Mouse (Mus musculus): Measurements from ENCODE around the gene Tipin. TPM values are rescaled to one million over a fixed set of nuclear protein-coding genes. Genes with fewer than 3 reads are reported as not detected.
"Not testable (repeated sequence)": the region's sequence is repeated elsewhere in the genome, so short reads cannot be mapped to it uniquely, and the experiment has no call there.

The Tipin gene
- polyA plus RNA-seq, 1 experiment from 2014 or later, result 162 TPM

- no peak overlapping the region for H3K4me3 ChIP-seq (replicated peaks; ENCODE audit: low read length)
- WGBS, result 36% methylated on average over 1 of the region's 1 CpGs
- no peak overlapping the region for H3K4me2 ChIP-seq (ENCODE audit: low read depth, low read length)
- H3K9ac ChIP-seq (ENCODE audit: low read length), result no peak overlapping the region
- ATAC-seq (ENCODE audit: insufficient read depth, low FRiP score), result no peak
- no peaks in the 10 kb centered on the region for H3K36me3 ChIP-seq (ENCODE audit: control insufficient read depth, insufficient read depth, low read length)
- H3K27ac ChIP-seq (ENCODE audit: low read length), result no peak overlapping the region
- no peaks in the 10 kb centered on the region for H3K4me1 ChIP-seq (ENCODE audit: control insufficient read depth, insufficient read depth, low read length)
- no peaks in the 10 kb centered on the region for H3K27me3 ChIP-seq (ENCODE audit: control insufficient read depth, insufficient read depth, low read length)
- no peaks in the 10 kb centered on the region for H3K9me3 ChIP-seq (replicated peaks; ENCODE audit: control insufficient read depth, low read length)
Measured at GRCm38 (mm10) chr9:64264813-64265212, 16.6 kb upstream of the Tipin start.

- H3K9ac ChIP-seq (ENCODE audit: low read length), result no peak overlapping the region
- H3K4me2 ChIP-seq (ENCODE audit: low read depth, low read length), result no peak overlapping the region
- H3K4me1 ChIP-seq (ENCODE audit: control insufficient read depth, insufficient read depth, low read length), result no peaks in the 10 kb centered on the region
- H3K36me3 ChIP-seq (ENCODE audit: control insufficient read depth, insufficient read depth, low read length), result no peaks in the 10 kb centered on the region
- 72% methylated on average over 1 of the region's 1 CpGs for WGBS
- no peak overlapping the region for H3K4me3 ChIP-seq (replicated peaks; ENCODE audit: low read length)
- H3K27ac ChIP-seq (ENCODE audit: low read length), result no peak overlapping the region
- H3K9me3 ChIP-seq (replicated peaks; ENCODE audit: control insufficient read depth, low read length), result no peaks in the 10 kb centered on the region
- no peaks in the 10 kb centered on the region for H3K27me3 ChIP-seq (ENCODE audit: control insufficient read depth, insufficient read depth, low read length)
- ATAC-seq (ENCODE audit: insufficient read depth, low FRiP score), result no peak
Measured at GRCm38 (mm10) chr9:64267231-64267630, 14.2 kb upstream of the Tipin start.

- no peaks in the 10 kb centered on the region for H3K4me1 ChIP-seq (ENCODE audit: control insufficient read depth, insufficient read depth, low read length)
- H3K27ac ChIP-seq (ENCODE audit: low read length), result no peak overlapping the region
- no peak overlapping the region for H3K9ac ChIP-seq (ENCODE audit: low read length)
- no peak overlapping the region for H3K4me3 ChIP-seq (replicated peaks; ENCODE audit: low read length)
- no peaks in the 10 kb centered on the region for H3K36me3 ChIP-seq (ENCODE audit: control insufficient read depth, insufficient read depth, low read length)
- no peak for ATAC-seq (ENCODE audit: insufficient read depth, low FRiP score)
- H3K4me2 ChIP-seq (ENCODE audit: low read depth, low read length), result no peak overlapping the region
- H3K27me3 ChIP-seq (ENCODE audit: control insufficient read depth, insufficient read depth, low read length), result no peaks in the 10 kb centered on the region
- no peaks in the 10 kb centered on the region for H3K9me3 ChIP-seq (replicated peaks; ENCODE audit: control insufficient read depth, low read length)
- WGBS, result 74% methylated on average over 10 of the region's 10 CpGs
Measured at GRCm38 (mm10) chr9:64268196-64268595, 13.2 kb upstream of the Tipin start.

GRCm38 (mm10) chr9:64268836-64269235, 12.5 kb upstream of the Tipin start:
- H3K36me3 ChIP-seq (ENCODE audit: control insufficient read depth, insufficient read depth, low read length); H3K27me3 ChIP-seq (ENCODE audit: control insufficient read depth, insufficient read depth, low read length); H3K9ac ChIP-seq (ENCODE audit: low read length); ATAC-seq (ENCODE audit: insufficient read depth, low FRiP score); H3K4me2 ChIP-seq (ENCODE audit: low read depth, low read length); H3K9me3 ChIP-seq (replicated peaks; ENCODE audit: control insufficient read depth, low read length); H3K4me1 ChIP-seq (ENCODE audit: control insufficient read depth, insufficient read depth, low read length); H3K27ac ChIP-seq (ENCODE audit: low read length); H3K4me3 ChIP-seq (replicated peaks; ENCODE audit: low read length): not testable (repeated sequence)
- WGBS, result 96% methylated on average over 8 of the region's 8 CpGs

GRCm38 (mm10) chr9:64271249-64271648, 10.1 kb upstream of the Tipin start:
- Histone ChIP-seq H3K9me3 (replicated peaks; ENCODE audit: control insufficient read depth, low read length) (no peaks in the 10 kb centered on the region), H3K9ac (ENCODE audit: low read length) (no peak overlapping the region), H3K36me3 (ENCODE audit: control insufficient read depth, insufficient read depth, low read length) (no peaks in the 10 kb centered on the region), H3K27ac (ENCODE audit: low read length) (no peak overlapping the region), H3K4me3 (replicated peaks; ENCODE audit: low read length) (no peak overlapping the region), H3K4me2 (ENCODE audit: low read depth, low read length) (no peak overlapping the region), H3K27me3 (ENCODE audit: control insufficient read depth, insufficient read depth, low read length) (no peaks in the 10 kb centered on the region), H3K4me1 (ENCODE audit: control insufficient read depth, insufficient read depth, low read length) (no peaks in the 10 kb centered on the region)
- no peak for ATAC-seq (ENCODE audit: insufficient read depth, low FRiP score)
- 55% methylated on average over 3 of the region's 3 CpGs for WGBS

GRCm38 (mm10) chr9:64272611-64273010, 8.8 kb upstream of the Tipin start:
- H3K4me3 ChIP-seq (replicated peaks; ENCODE audit: low read length), result no peak overlapping the region
- WGBS, result 38% methylated on average over 7 of the region's 7 CpGs
- no peak overlapping the region for H3K4me2 ChIP-seq (ENCODE audit: low read depth, low read length)
- H3K27me3 ChIP-seq (ENCODE audit: control insufficient read depth, insufficient read depth, low read length), result no peaks in the 10 kb centered on the region
- no peak overlapping the region for H3K27ac ChIP-seq (ENCODE audit: low read length)
- no peak for ATAC-seq (ENCODE audit: insufficient read depth, low FRiP score)
- no peaks in the 10 kb centered on the region for H3K36me3 ChIP-seq (ENCODE audit: control insufficient read depth, insufficient read depth, low read length)
- H3K9ac ChIP-seq (ENCODE audit: low read length), result no peak overlapping the region
- H3K4me1 ChIP-seq (ENCODE audit: control insufficient read depth, insufficient read depth, low read length), result no peaks in the 10 kb centered on the region
- no peaks in the 10 kb centered on the region for H3K9me3 ChIP-seq (replicated peaks; ENCODE audit: control insufficient read depth, low read length)

GRCm38 (mm10) chr9:64273757-64274156, 7.6 kb upstream of the Tipin start:
- Histone ChIP-seq H3K27me3 (ENCODE audit: control insufficient read depth, insufficient read depth, low read length) (no peaks in the 10 kb centered on the region), H3K9me3 (replicated peaks; ENCODE audit: control insufficient read depth, low read length) (no peaks in the 10 kb centered on the region), H3K4me1 (ENCODE audit: control insufficient read depth, insufficient read depth, low read length) (no peaks in the 10 kb centered on the region), H3K4me2 (ENCODE audit: low read depth, low read length) (no peak overlapping the region), H3K36me3 (ENCODE audit: control insufficient read depth, insufficient read depth, low read length) (no peaks in the 10 kb centered on the region), H3K4me3 (replicated peaks; ENCODE audit: low read length) (no peak overlapping the region), H3K27ac (ENCODE audit: low read length) (no peak overlapping the region), H3K9ac (ENCODE audit: low read length) (no peak overlapping the region)
- 74% methylated on average over 4 of the region's 4 CpGs for WGBS
- no peak for ATAC-seq (ENCODE audit: insufficient read depth, low FRiP score)

GRCm38 (mm10) chr9:64274291-64274690, 7.1 kb upstream of the Tipin start:
- no peaks in the 10 kb centered on the region for H3K4me1 ChIP-seq (ENCODE audit: control insufficient read depth, insufficient read depth, low read length)
- no peak for ATAC-seq (ENCODE audit: insufficient read depth, low FRiP score)
- 78% methylated on average over 4 of the region's 4 CpGs for WGBS

GRCm38 (mm10) chr9:64274919-64275318, 6.5 kb upstream of the Tipin start:
- WGBS, result 71% methylated on average over 1 of the region's 1 CpGs
- H3K4me1 ChIP-seq (ENCODE audit: control insufficient read depth, insufficient read depth, low read length), result no peaks in the 10 kb centered on the region
- ATAC-seq (ENCODE audit: insufficient read depth, low FRiP score), result no peak

More at GRCm38 (mm10) chr9:64274291-64274690, 7.1 kb upstream of the Tipin start:
- Histone ChIP-seq H3K9me3 (replicated peaks; ENCODE audit: control insufficient read depth, low read length) (no peaks in the 10 kb centered on the region), H3K9ac (ENCODE audit: low read length) (no peak overlapping the region), H3K4me3 (replicated peaks; ENCODE audit: low read length) (no peak overlapping the region), H3K4me2 (ENCODE audit: low read depth, low read length) (no peak overlapping the region), H3K27ac (ENCODE audit: low read length) (no peak overlapping the region), H3K27me3 (ENCODE audit: control insufficient read depth, insufficient read depth, low read length) (no peaks in the 10 kb centered on the region), H3K36me3 (ENCODE audit: control insufficient read depth, insufficient read depth, low read length) (no peaks in the 10 kb centered on the region)

GRCm38 (mm10) chr9:64277706-64278105, 3.7 kb upstream of the Tipin start:
- H3K27ac ChIP-seq (ENCODE audit: low read length), result no peak overlapping the region
- no peak overlapping the region for H3K9ac ChIP-seq (ENCODE audit: low read length)
- H3K4me1 ChIP-seq (ENCODE audit: control insufficient read depth, insufficient read depth, low read length), result peaks cover 7% of the 10 kb centered on the region; the same call in 1 of the 2 replicates
- H3K4me3 ChIP-seq (replicated peaks; ENCODE audit: low read length), result no peak overlapping the region
- H3K9me3 ChIP-seq (replicated peaks; ENCODE audit: control insufficient read depth, low read length), result no peaks in the 10 kb centered on the region
- no peaks in the 10 kb centered on the region for H3K27me3 ChIP-seq (ENCODE audit: control insufficient read depth, insufficient read depth, low read length)
- no peak overlapping the region for H3K4me2 ChIP-seq (ENCODE audit: low read depth, low read length)
- 68% methylated on average over 8 of the region's 8 CpGs for WGBS
- no peak for ATAC-seq (ENCODE audit: insufficient read depth, low FRiP score)
- no peaks in the 10 kb centered on the region for H3K36me3 ChIP-seq (ENCODE audit: control insufficient read depth, insufficient read depth, low read length)

More at GRCm38 (mm10) chr9:64274919-64275318, 6.5 kb upstream of the Tipin start:
- no peak overlapping the region for H3K9ac ChIP-seq (ENCODE audit: low read length)
- H3K27me3 ChIP-seq (ENCODE audit: control insufficient read depth, insufficient read depth, low read length), result no peaks in the 10 kb centered on the region
- H3K27ac ChIP-seq (ENCODE audit: low read length), result no peak overlapping the region
- no peaks in the 10 kb centered on the region for H3K9me3 ChIP-seq (replicated peaks; ENCODE audit: control insufficient read depth, low read length)
- no peaks in the 10 kb centered on the region for H3K36me3 ChIP-seq (ENCODE audit: control insufficient read depth, insufficient read depth, low read length)
- H3K4me3 ChIP-seq (replicated peaks; ENCODE audit: low read length), result no peak overlapping the region
- no peak overlapping the region for H3K4me2 ChIP-seq (ENCODE audit: low read depth, low read length)

Data from stomach, embryonic 16.5 days (tissue).